8 mouse cellular contexts compared by ENCODE assay signal in the genomic region with DNA sequence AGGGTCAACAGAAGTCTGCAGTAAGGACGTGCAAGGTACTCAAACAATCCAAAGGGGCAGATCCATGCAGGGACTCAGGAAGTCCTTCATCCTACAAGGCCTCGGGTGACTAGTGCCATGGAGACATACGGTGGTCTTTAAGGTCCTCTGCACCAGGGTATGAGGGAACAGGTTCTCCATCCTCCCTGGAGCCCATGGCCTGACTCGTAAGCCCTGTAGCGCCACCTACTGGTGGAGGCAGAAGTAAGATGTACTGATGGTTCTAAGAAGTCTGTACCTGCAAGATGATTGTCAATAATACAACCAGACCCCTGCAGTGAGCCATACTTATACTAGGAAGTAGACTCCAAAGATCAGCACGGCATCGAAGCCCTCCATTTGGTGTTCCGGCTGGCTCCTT.
DNase-seq lines count a peak whose midpoint lies in the region; ATAC-seq and TF ChIP-seq lines count a peak whose summit lies in the region.

No protein-coding gene starts in this region.

- no peaks in the 10 kb centered on the region for H3K9me3 ChIP-seq in forebrain, embryonic 10.5 days
- H3K9me3 ChIP-seq in forebrain, embryonic 13.5 days (replicated peaks): no peaks in the 10 kb centered on the region
- H3K9me3 ChIP-seq in embryonic facial prominence, embryonic 11.5 days (replicated peaks; ENCODE audit: control insufficient read depth, low read length): no peaks in the 10 kb centered on the region
- no peaks in the 10 kb centered on the region for H3K9me3 ChIP-seq in hindbrain, postnatal 0 days (ENCODE audit: low read length)
- H3K9me3 ChIP-seq in neural tube, embryonic 11.5 days (ENCODE audit: control insufficient read depth, low read length): no peaks in the 10 kb centered on the region

- no peak for ATAC-seq in forebrain, embryonic 13.5 days
- no peak for ATAC-seq in embryonic facial prominence, embryonic 11.5 days (replicated peaks; ENCODE audit: insufficient number of reproducible peaks, low FRiP score, low TSS enrichment, low read depth)
- peak; percentile 21; the same call in 1 of the 2 replicates for ATAC-seq in hindbrain, postnatal 0 days
- ATAC-seq in neural tube, embryonic 11.5 days (ENCODE audit: insufficient read depth, low FRiP score, low TSS enrichment): no peak

- intact Hi-C loops in left cerebral cortex, postnatal 4 days (cut with DNase I): loop anchor here (2.0 to 5.0 kb wide), 2 partner anchors 181 to 457 kb away; no protein-coding TSS in a partner anchor

- WGBS in forebrain, embryonic 10.5 days: 45% methylated on average over 8 of the region's 8 CpGs
- WGBS in forebrain, embryonic 13.5 days: 37% methylated on average over 8 of the region's 8 CpGs
- WGBS in bone marrow, adult 2 months: 38% methylated on average over 8 of the region's 8 CpGs
- WGBS in embryonic facial prominence, embryonic 11.5 days: 40% methylated on average over 8 of the region's 8 CpGs
- 36% methylated on average over 8 of the region's 8 CpGs for WGBS in hindbrain, postnatal 0 days
- WGBS in neural tube, embryonic 11.5 days: 33% methylated on average over 8 of the region's 8 CpGs

- H3K4me2 ChIP-seq in forebrain, embryonic 13.5 days: no peak overlapping the region
- H3K4me2 ChIP-seq in embryonic facial prominence, embryonic 11.5 days (ENCODE audit: low read depth, low read length): no peak overlapping the region
- H3K4me2 ChIP-seq in hindbrain, postnatal 0 days (ENCODE audit: low read depth, low read length): no peak overlapping the region
- no peak overlapping the region for H3K4me2 ChIP-seq in neural tube, embryonic 11.5 days (ENCODE audit: low read depth)

- peak; percentile 72 for DNase-seq in forebrain, embryonic 10.5 days (ENCODE audit: extremely low spot score, low spot score)
- peak; percentile 88 for DNase-seq in embryonic facial prominence, embryonic 11.5 days (ENCODE audit: low spot score)
- DNase-seq in hindbrain, postnatal 0 days (ENCODE audit: low spot score): peak; percentile 93
- DNase-seq in left cerebral cortex, postnatal 4 days: peak; percentile 91
- DNase-seq in neural tube, embryonic 11.5 days (ENCODE audit: low spot score): peak; percentile 81
- DNase-seq in thymus, adult 18-20 months: peak; percentile 17 to 18

- H3K36me3 ChIP-seq in forebrain, embryonic 10.5 days (replicated peaks): no peaks in the 10 kb centered on the region
- no peaks in the 10 kb centered on the region for H3K36me3 ChIP-seq in forebrain, embryonic 13.5 days (ENCODE audit: poor library complexity, severe bottlenecking)
- H3K36me3 ChIP-seq in embryonic facial prominence, embryonic 11.5 days (replicated peaks; ENCODE audit: control insufficient read depth, insufficient read depth, low read depth, low read length): no peaks in the 10 kb centered on the region
- no peaks in the 10 kb centered on the region for H3K36me3 ChIP-seq in hindbrain, postnatal 0 days (ENCODE audit: insufficient read depth, low read length)
- no peaks in the 10 kb centered on the region for H3K36me3 ChIP-seq in neural tube, embryonic 11.5 days (ENCODE audit: control insufficient read depth, insufficient read depth, low read length)

- peaks cover 53% of the 10 kb centered on the region for H3K27me3 ChIP-seq in forebrain, embryonic 10.5 days (ENCODE audit: poor library complexity, severe bottlenecking)
- H3K27me3 ChIP-seq in forebrain, embryonic 13.5 days: peaks cover 24% of the 10 kb centered on the region
- peaks cover 13% of the 10 kb centered on the region for H3K27me3 ChIP-seq in embryonic facial prominence, embryonic 11.5 days (ENCODE audit: control insufficient read depth, insufficient read depth, low read length)
- no peaks in the 10 kb centered on the region for H3K27me3 ChIP-seq in hindbrain, postnatal 0 days (ENCODE audit: insufficient read depth, low read length)
- peaks cover 21% of the 10 kb centered on the region for H3K27me3 ChIP-seq in neural tube, embryonic 11.5 days (ENCODE audit: control insufficient read depth, insufficient read depth, low read length)

- peaks cover 37% of the 10 kb centered on the region for H3K4me1 ChIP-seq in forebrain, embryonic 10.5 days
- peaks cover 28% of the 10 kb centered on the region for H3K4me1 ChIP-seq in forebrain, embryonic 13.5 days
- no peaks in the 10 kb centered on the region for H3K4me1 ChIP-seq in bone marrow, adult 2 months (ENCODE audit: control insufficient read depth, insufficient read depth, low read length)
- no peaks in the 10 kb centered on the region for H3K4me1 ChIP-seq in embryonic facial prominence, embryonic 11.5 days (ENCODE audit: control insufficient read depth, insufficient read depth, low read length)
- peaks cover 8% of the 10 kb centered on the region; the same call in 1 of the 2 replicates for H3K4me1 ChIP-seq in hindbrain, postnatal 0 days (ENCODE audit: insufficient read depth, low read length)
- no peaks in the 10 kb centered on the region; the same call in 1 of the 2 replicates for H3K4me1 ChIP-seq in neural tube, embryonic 11.5 days (ENCODE audit: control insufficient read depth, insufficient read depth, low read length)

- no peak overlapping the region for H3K9ac ChIP-seq in forebrain, embryonic 13.5 days
- H3K9ac ChIP-seq in embryonic facial prominence, embryonic 11.5 days (replicated peaks; ENCODE audit: low read length): no peak overlapping the region
- H3K9ac ChIP-seq in hindbrain, postnatal 0 days (replicated peaks; ENCODE audit: low read length): no peak overlapping the region
- no peak overlapping the region for H3K9ac ChIP-seq in neural tube, embryonic 11.5 days (ENCODE audit: low read length)

- peak; percentile 69 for TF ChIP-seq CTCF in bone marrow, adult 2 months (IDR thresholded peaks at IDR 0.05; ENCODE audit: control insufficient read depth, insufficient read depth, low read length)
- TF ChIP-seq CTCF in hindbrain, postnatal 0 days (IDR thresholded peaks at IDR 0.05; ENCODE audit: low read depth): peak; percentile 92

- H3K4me3 ChIP-seq in forebrain, embryonic 10.5 days: no peak overlapping the region
- H3K4me3 ChIP-seq in forebrain, embryonic 13.5 days: no peak overlapping the region
- no peak overlapping the region for H3K4me3 ChIP-seq in bone marrow, adult 2 months (replicated peaks; ENCODE audit: control insufficient read depth, low read depth, low read length)
- H3K4me3 ChIP-seq in embryonic facial prominence, embryonic 11.5 days (ENCODE audit: low read depth, low read length): no peak overlapping the region
- no peak overlapping the region for H3K4me3 ChIP-seq in hindbrain, postnatal 0 days (ENCODE audit: low read length)
- H3K4me3 ChIP-seq in neural tube, embryonic 11.5 days (ENCODE audit: low read depth, low read length): no peak overlapping the region

- no peak for TF ChIP-seq POLR2A in bone marrow, adult 2 months (IDR thresholded peaks at IDR 0.05; ENCODE audit: borderline replicate concordance, control insufficient read depth, low read depth, low read length)

- no peak overlapping the region for H3K27ac ChIP-seq in forebrain, embryonic 10.5 days
- no peak overlapping the region for H3K27ac ChIP-seq in forebrain, embryonic 13.5 days
- H3K27ac ChIP-seq in bone marrow, adult 2 months (ENCODE audit: control insufficient read depth, insufficient read depth, low read depth, low read length, poor library complexity): no peak overlapping the region
- no peak overlapping the region for H3K27ac ChIP-seq in embryonic facial prominence, embryonic 11.5 days (replicated peaks; ENCODE audit: low read depth, low read length)
- no peak overlapping the region for H3K27ac ChIP-seq in hindbrain, postnatal 0 days
- H3K27ac ChIP-seq in neural tube, embryonic 11.5 days (ENCODE audit: low read depth, low read length): no peak overlapping the region

Comparison
In these comparisons a context has a peak if more than half of its experiments do, and no peak if none do; other contexts are left out.
1. DNase-seq: peak in every context shown above with its lines; median percentile 93 in hindbrain, postnatal 0 days; 91 in left cerebral cortex, postnatal 4 days; 88 in embryonic facial prominence, embryonic 11.5 days; 81 in neural tube, embryonic 11.5 days; 72 in forebrain, embryonic 10.5 days; 18 in thymus, adult 18-20 months.